Mouse (Mus musculus) left cerebral cortex, postnatal 4 days (tissue): ENCODE results near the gene Esf1. TPM values are rescaled to one million over a fixed set of nuclear protein-coding genes. Genes with fewer than 3 reads are reported as not detected.
"Not testable (repeated sequence)": the region's sequence is repeated elsewhere in the genome, so short reads cannot be mapped to it uniquely, and the experiment has no call there.

Experiments
- DNase-seq: peaks from one replicate; pipeline ENCODE4 v3.0.0-alpha.2; 2022
- intact Hi-C: fragments of 180-260 bp; cut with DNase I; formaldehyde crosslinking; loops from one replicate; pipeline ENCODE4 v1.15.1; 2025
- total RNA-seq, 2 experiments: library from RNA; stranded (reverse); gene quantifications; 2 replicates each; pipeline ENCODE4 v1.2.3; 2021

The Esf1 gene
- total RNA-seq, 2 experiments from 2014 or later: 18.7 to 19.3 TPM

DNA sequence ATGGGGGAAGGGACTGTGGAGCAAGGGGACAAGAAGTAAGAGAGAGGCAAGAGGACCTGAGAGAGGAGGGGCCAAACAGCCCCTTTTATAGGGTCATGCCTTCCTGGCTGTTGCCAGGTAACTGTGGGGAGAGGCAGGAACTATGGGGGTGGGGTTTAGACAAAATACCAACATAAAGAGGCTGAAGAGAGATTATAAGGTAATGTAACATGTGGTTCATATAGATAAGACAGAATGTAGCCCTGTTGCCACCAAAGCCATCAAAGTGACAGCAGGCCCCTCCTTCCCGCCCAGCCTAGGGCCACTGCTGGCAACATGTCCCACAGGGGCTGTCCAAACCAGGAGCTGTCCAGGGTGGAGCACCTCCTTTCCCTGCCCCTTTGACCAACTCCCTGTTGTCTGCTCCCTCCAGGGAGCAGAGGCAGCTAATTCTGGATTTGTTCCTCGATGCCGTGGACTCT is 73.2 kb downstream of the Esf1 start:
- intact Hi-C loops: no loop called here
- no peak for DNase-seq

DNA sequence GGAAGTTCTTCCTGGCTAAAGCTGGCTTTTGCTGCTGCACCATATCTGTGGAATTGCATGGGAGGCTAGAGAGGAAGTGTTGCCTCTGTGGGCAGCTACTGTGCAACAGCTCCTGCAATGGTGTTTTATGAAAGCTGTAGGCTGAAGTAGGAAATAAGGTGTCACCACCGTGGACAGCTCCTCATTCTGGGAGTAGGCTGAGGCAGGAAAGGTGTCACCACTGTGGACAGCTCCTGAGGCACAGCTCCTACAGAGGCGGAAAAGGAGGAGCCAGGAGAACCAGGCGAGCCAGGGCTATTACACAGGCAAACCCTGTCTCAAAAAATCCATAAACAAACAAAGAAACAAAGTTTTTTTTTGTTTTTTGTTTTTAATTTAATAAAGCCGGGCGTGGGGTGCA is 74.3 kb downstream of the Esf1 start:
- intact Hi-C loops: no loop called here
- no peak for DNase-seq

DNA sequence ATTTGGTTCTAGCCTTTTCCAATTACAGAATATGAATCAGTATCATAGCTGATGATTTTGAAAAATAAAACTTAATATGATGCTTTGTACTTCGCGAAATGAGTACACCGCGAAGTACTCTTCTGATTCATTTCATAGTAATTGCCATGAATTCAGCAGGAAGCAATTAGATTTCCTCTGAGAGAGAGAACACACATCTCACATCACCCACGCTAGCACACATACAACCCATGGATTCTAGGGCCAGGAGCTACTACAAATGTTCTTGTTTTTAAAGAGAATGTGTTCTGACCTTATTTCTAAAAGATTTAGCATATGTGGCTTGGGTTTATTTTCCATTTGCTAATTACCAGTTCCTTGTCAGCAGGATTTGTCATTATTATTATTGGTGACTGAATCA is 76.9 kb downstream of the Esf1 start:
- no peak for DNase-seq
- intact Hi-C loops: no loop called here

DNA sequence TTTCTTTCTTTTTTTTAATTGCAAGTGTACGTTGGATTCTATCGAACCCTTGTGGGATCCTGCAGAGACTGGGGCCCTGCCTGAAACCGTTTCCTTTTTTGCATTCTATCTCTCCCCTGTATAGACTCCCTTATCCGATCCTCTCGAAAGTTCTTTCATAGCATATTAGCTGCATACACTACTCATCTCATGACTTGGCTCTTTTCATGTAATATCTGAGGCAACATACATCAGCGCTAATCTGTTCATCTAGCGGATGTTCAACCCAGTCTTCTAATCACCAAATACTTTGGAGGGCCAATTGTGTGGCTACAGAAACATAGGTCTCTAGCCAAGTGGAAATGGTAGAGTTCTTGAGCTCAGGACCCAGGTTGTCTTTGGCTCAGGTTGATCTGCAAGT is 86.1 kb downstream of the Esf1 start:
- DNase-seq: no peak
- intact Hi-C loops: no loop called here

DNA sequence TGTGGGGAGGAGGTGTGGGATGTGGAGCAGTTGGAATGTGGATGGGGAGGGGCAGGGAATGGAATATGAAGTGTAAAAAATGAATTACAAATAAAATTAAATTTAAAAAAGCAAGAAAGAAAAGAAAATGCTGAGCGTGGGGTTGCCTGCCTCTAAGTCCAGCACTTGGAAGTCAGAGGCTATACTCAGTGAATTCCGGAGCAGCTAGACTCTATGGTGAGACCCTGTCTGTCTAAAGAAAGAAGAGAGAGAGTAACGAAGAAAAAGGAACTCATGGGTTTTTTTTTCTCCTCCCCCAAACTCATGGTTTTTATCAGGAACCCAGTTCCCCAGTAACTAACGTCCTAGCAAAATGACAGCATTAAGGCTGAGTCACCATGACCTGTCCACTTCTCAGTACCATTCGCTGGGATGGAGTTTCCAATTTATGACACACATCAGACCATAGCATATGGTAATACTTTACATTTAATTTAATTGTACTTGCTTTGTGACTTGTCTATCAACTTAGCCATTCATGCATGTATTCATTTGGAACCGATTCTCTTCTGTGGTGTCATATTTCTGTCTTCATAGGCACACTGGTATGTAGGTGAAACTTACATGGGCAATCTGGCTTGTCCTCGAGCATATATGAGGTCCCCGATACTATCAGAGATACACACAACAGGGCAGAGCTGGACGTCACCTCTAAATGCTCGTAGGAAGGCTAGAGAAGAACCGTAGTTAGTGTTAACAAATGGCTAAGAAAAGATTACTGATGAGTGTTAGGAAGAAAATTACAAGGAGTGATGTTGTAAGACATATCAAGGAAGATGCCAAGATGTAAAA is 89.4 kb downstream of the Esf1 start:
- intact Hi-C loops: no loop called here
- DNase-seq: no peak

DNA sequence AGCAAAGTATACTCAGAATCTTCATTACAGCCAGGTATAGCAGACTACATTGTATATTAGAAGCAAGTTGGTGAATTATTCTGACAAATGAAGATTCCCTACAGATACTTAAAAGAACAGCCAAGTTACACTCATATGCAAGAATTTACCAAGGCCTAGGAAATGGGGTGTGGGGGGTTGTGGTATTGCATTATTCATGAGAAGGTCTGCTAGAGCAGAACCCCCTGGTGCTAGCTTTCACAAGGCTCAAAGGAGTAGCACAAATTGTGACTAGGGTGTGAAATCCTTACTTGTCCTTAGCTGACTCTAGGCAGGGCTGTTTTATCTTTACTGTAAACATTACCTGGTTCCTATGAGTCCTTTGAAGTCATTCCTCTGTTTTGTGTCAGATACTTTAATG is 91.1 kb downstream of the Esf1 start:
- intact Hi-C loops, DNase-seq: not testable (repeated sequence)

DNA sequence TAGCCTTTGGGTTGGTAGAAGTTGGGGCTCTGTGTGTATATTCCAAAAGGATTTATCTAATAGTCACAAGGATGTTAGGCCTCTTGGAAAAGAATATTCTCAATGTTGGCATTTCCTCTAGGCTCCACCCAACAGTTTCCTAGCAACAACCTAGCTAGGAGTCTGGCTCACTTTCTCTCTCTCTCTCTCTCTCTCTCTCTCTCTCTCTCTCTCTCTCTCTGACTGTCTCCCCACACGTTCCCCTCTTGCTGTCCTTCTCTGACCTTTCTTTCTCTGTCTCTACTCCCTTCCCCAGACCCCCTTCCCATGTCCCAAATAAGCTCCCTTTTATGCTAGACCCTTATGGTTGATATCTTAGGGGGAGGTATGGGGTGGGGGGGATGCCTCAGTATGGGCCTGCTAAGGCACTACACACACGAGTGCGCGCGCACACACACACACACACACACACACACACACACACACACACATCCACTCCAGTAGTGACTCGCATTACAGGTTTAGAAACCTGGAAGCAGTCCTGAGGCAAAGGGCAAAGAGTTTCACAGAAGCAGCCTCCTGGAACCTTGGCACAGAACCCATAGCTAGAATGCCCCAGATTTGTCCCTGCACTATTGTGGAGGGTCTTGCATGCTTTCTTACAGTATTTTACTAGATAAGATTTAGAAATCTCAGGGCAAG is 91.6 kb downstream of the Esf1 start:
- DNase-seq: no peak
- intact Hi-C loops: no loop called here

DNA sequence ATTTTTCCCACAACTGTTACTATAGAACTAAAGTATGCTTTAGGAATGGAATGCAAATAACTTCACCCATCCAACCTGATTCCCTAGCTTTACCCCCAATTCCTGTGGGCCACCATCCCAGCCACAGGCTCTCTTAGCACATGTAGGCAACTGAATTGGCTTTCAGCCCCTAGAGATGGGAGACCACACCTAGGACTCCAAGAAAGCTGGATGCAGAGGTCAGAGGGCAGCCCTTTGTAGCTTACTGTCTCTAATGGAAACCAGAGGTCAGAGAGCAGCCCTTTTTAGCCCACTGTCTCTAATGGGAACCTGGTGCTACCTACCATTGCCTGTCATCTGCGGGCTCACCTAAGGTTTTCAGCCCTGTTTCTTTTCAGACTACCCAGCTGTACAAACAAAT is 92.9 kb downstream of the Esf1 start:
- intact Hi-C loops: no loop called here
- DNase-seq: no peak

DNA sequence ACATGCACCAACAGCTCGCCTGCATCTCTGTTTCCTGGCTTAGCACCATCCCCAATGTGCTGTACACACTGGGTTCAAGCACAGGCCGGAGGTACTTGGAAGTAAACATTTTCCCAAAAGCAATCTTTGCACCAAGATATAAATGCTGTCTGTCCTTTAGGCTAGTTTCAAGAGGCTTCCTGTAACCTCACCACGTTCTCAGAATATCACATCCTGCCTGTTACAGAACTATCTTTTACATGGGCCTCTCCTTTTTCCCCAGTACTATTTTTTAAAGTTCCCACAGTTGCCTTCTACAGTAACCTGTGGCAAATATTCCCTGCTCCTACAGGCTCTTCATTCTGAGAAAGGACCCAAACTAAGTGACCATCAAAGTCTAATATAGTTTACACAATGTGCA is 95.2 kb downstream of the Esf1 start:
- intact Hi-C loops: no loop called here
- DNase-seq: no peak

Other genes with a start within 250 kb of the Esf1 start
- 10 to 100 TPM; 22.9 to 23.5 TPM for gene Tasp1, start 103.8 kb downstream of the Esf1 start, total RNA-seq
- gene Gm17374, start 18.5 kb downstream of the Esf1 start, total RNA-seq: not detected
- 10 to 100 TPM; 50.1 to 55.1 TPM for gene Ndufaf5, start 85 bp upstream of the Esf1 start, total RNA-seq
- not detected for gene Sel1l2, start 219.1 kb upstream of the Esf1 start, total RNA-seq
- gene Macrod2, start 224.7 kb upstream of the Esf1 start, total RNA-seq: 100 to 1,000 TPM in 1 of 2 experiments, 10 to 100 TPM in 1; 99.1 to 108 TPM